Mouse (Mus musculus): ENCODE data around the gene Btbd35f15. TPM values are rescaled to one million over a fixed set of nuclear protein-coding genes. Genes with fewer than 3 reads are reported as not detected.

Gene Btbd35f15
- polyA plus RNA-seq (2012; rRNA removed): not detected in 2 replicates

GRCm38 (mm10) chrX:33577214-33577613, at the start of gene Btbd35f15:
Btbd35f15 (minus strand) TSS chrX:33577314.

Other genes starting within 250 kb of the Btbd35f15 start
- gene Btbd35f13, start 79.9 kb upstream of the Btbd35f15 start, polyA plus RNA-seq (2012; rRNA removed): not detected in 2 replicates
- not detected in 2 replicates for gene Btbd35f14, start 125.0 kb upstream of the Btbd35f15 start, polyA plus RNA-seq (2012; rRNA removed)